Mouse (Mus musculus): Measurements from ENCODE around the gene Trappc4.

Gene Trappc4

DNA sequence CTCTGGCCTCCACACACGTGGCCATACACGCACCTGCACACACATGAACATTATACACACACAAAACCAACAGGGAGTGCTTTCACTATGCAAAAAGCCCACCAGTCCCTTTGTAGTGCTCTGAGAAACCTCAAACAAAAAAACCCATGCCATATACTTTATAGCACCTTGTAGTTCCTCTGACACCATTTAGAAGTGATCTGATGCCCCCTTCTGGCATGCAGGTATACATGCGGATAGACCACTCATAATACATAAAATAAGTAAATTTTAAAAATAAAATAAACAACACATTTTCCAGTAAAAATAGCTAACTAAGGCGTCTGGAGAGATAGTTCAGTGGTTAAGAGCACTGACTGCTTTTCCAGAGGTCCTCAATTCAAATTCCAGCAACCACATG is 50.2 kb downstream of the Trappc4 start:
- DNase-seq (ENCODE audit: low read depth, low spot score) = no peak
